Mouse (Mus musculus): ENCODE measurements at regions not wholly inside any gene's neighbourhood (a gene's known extent, or its start where the extent isn't known, plus 50 kb on each side); places are given as distances from the start of the nearest gene placed in this dataset.
A peak's percentile ranks its signal among the peaks of the same experiment; 100 is the strongest.

GRCm38 (mm10) chr1:14504767-14505343 lies 1588.3 kb downstream of the 4930444P10Rik start:
- no peak overlapping the region for H3K4me2 ChIP-seq (ENCODE audit: low read depth, low read length, poor library complexity, severe bottlenecking)
- no peaks in the 10 kb centered on the region for H3K36me3 ChIP-seq (ENCODE audit: insufficient read depth, low read length)
- no peak overlapping the region for H3K4me3 ChIP-seq (ENCODE audit: low read depth, low read length)
- H3K4me1 ChIP-seq (ENCODE audit: insufficient read depth, low read length): 0 out of 2 replicates have a peak, but pooled peaks cover 5% of the 10 kb centered on the region
- no peak overlapping the region for H3K9ac ChIP-seq (replicated peaks; ENCODE audit: low read length, poor library complexity, severe bottlenecking)
- peaks cover 53% of the 10 kb centered on the region for H3K27me3 ChIP-seq (ENCODE audit: insufficient read depth, low read length)
- H3K27ac ChIP-seq (ENCODE audit: low read depth, low read length): no peak overlapping the region
- DNase-seq (ENCODE audit: low spot score) (no peak), ATAC-seq (ENCODE audit: low FRiP score) (no peak)
- no peaks in the 10 kb centered on the region for H3K9me3 ChIP-seq (ENCODE audit: low read length)
- 5% methylated on average over 12 of the region's 12 CpGs for WGBS
- TF ChIP-seq CTCF (IDR thresholded peaks at IDR 0.05): no peak

- DNase-seq (ENCODE audit: low spot score) (peak; percentile 23), ATAC-seq (ENCODE audit: low FRiP score) (no peak)
- H3K4me3 ChIP-seq (ENCODE audit: low read depth, low read length): no peak overlapping the region
- no peak overlapping the region for H3K27ac ChIP-seq (ENCODE audit: low read depth, low read length)
- H3K27me3 ChIP-seq (ENCODE audit: insufficient read depth, low read length): peaks cover 49% of the 10 kb centered on the region
- no peak for TF ChIP-seq CTCF (IDR thresholded peaks at IDR 0.05)
- no peak overlapping the region for H3K4me2 ChIP-seq (ENCODE audit: low read depth, low read length, poor library complexity, severe bottlenecking)
- H3K9ac ChIP-seq (replicated peaks; ENCODE audit: low read length, poor library complexity, severe bottlenecking): no peak overlapping the region
- H3K4me1 ChIP-seq (ENCODE audit: insufficient read depth, low read length): 0 out of 2 replicates have a peak, but pooled peaks cover 5% of the 10 kb centered on the region
- WGBS: 7% methylated on average over 17 of the region's 17 CpGs
- no peaks in the 10 kb centered on the region for H3K36me3 ChIP-seq (ENCODE audit: insufficient read depth, low read length)
- no peaks in the 10 kb centered on the region for H3K9me3 ChIP-seq (ENCODE audit: low read length)
These were observed 1589.0 kb downstream of the 4930444P10Rik start for GRCm38 (mm10) chr1:14503881-14504742.

- no peak overlapping the region for H3K4me3 ChIP-seq (ENCODE audit: low read depth, low read length)
- H3K36me3 ChIP-seq (ENCODE audit: insufficient read depth, low read length): no peaks in the 10 kb centered on the region
- no peak overlapping the region for H3K9ac ChIP-seq (replicated peaks; ENCODE audit: low read length, poor library complexity, severe bottlenecking)
- H3K27ac ChIP-seq (ENCODE audit: low read depth, low read length): no peak overlapping the region
- H3K27me3 ChIP-seq (ENCODE audit: insufficient read depth, low read length): peaks cover 44% of the 10 kb centered on the region
- no peak for TF ChIP-seq CTCF (IDR thresholded peaks at IDR 0.05)
- 21% methylated on average over 7 of the region's 7 CpGs for WGBS
- H3K4me1 ChIP-seq (ENCODE audit: insufficient read depth, low read length): 0 out of 2 replicates have a peak, but pooled peaks cover 5% of the 10 kb centered on the region
- no peaks in the 10 kb centered on the region for H3K9me3 ChIP-seq (ENCODE audit: low read length)
- H3K4me2 ChIP-seq (ENCODE audit: low read depth, low read length, poor library complexity, severe bottlenecking): no peak overlapping the region
- ATAC-seq (ENCODE audit: low FRiP score) (no peak), DNase-seq (ENCODE audit: low spot score) (no peak)
These were observed 1589.8 kb downstream of the 4930444P10Rik start for GRCm38 (mm10) chr1:14503193-14503800.

- Histone ChIP-seq H3K27ac (ENCODE audit: low read depth, low read length) (no peak overlapping the region), H3K9me3 (ENCODE audit: low read length) (no peaks in the 10 kb centered on the region), H3K9ac (replicated peaks; ENCODE audit: low read length, poor library complexity, severe bottlenecking) (no peak overlapping the region), H3K27me3 (ENCODE audit: insufficient read depth, low read length) (peaks cover 12% of the 10 kb centered on the region), H3K4me1 (ENCODE audit: insufficient read depth, low read length) (no peaks in the 10 kb centered on the region), H3K36me3 (ENCODE audit: insufficient read depth, low read length) (no peaks in the 10 kb centered on the region), H3K4me2 (ENCODE audit: low read depth, low read length, poor library complexity, severe bottlenecking) (no peak overlapping the region), H3K4me3 (ENCODE audit: low read depth, low read length) (no peak overlapping the region)
- TF ChIP-seq CTCF (IDR thresholded peaks at IDR 0.05): no peak
- DNase-seq (ENCODE audit: low spot score) (no peak), ATAC-seq (ENCODE audit: low FRiP score) (no peak)
- WGBS: 72% methylated on average over 1 of the region's 1 CpGs
These were observed 1594.0 kb downstream of the 4930444P10Rik start for GRCm38 (mm10) chr1:14499105-14499504.

- Histone ChIP-seq H3K4me2 (ENCODE audit: low read depth, low read length, poor library complexity, severe bottlenecking) (no peak overlapping the region), H3K36me3 (ENCODE audit: insufficient read depth, low read length) (no peaks in the 10 kb centered on the region), H3K27me3 (ENCODE audit: insufficient read depth, low read length) (no peaks in the 10 kb centered on the region), H3K9me3 (ENCODE audit: low read length) (no peaks in the 10 kb centered on the region), H3K4me1 (ENCODE audit: insufficient read depth, low read length) (no peaks in the 10 kb centered on the region), H3K9ac (replicated peaks; ENCODE audit: low read length, poor library complexity, severe bottlenecking) (no peak overlapping the region), H3K27ac (ENCODE audit: low read depth, low read length) (no peak overlapping the region), H3K4me3 (ENCODE audit: low read depth, low read length) (no peak overlapping the region)
- WGBS: 78% methylated on average over 3 of the region's 3 CpGs
- DNase-seq (ENCODE audit: low spot score): no peak
- ATAC-seq (ENCODE audit: low FRiP score): no peak
- TF ChIP-seq CTCF (IDR thresholded peaks at IDR 0.05): no peak
These were observed 1603.1 kb downstream of the 4930444P10Rik start for GRCm38 (mm10) chr1:14490026-14490425.

GRCm38 (mm10) chr1:14487708-14488127 lies 1605.4 kb downstream of the 4930444P10Rik start:
- no peak overlapping the region for H3K4me3 ChIP-seq (ENCODE audit: low read depth, low read length)
- H3K4me2 ChIP-seq (ENCODE audit: low read depth, low read length, poor library complexity, severe bottlenecking): no peak overlapping the region
- H3K9me3 ChIP-seq (ENCODE audit: low read length): no peaks in the 10 kb centered on the region
- DNase-seq (ENCODE audit: low spot score) (no peak), ATAC-seq (ENCODE audit: low FRiP score) (no peak)
- no peaks in the 10 kb centered on the region for H3K4me1 ChIP-seq (ENCODE audit: insufficient read depth, low read length)
- no peak for TF ChIP-seq CTCF (IDR thresholded peaks at IDR 0.05)
- H3K36me3 ChIP-seq (ENCODE audit: insufficient read depth, low read length): no peaks in the 10 kb centered on the region
- no peak overlapping the region for H3K9ac ChIP-seq (replicated peaks; ENCODE audit: low read length, poor library complexity, severe bottlenecking)
- no peak overlapping the region for H3K27ac ChIP-seq (ENCODE audit: low read depth, low read length)
- 57% methylated on average over 4 of the region's 4 CpGs for WGBS
- H3K27me3 ChIP-seq (ENCODE audit: insufficient read depth, low read length): no peaks in the 10 kb centered on the region
